Mouse (Mus musculus): ENCODE data around the gene Rpl28. TPM values are rescaled to one million over a fixed set of nuclear protein-coding genes. Genes with fewer than 3 reads are reported as not detected.

Rpl28 gene
- polyA plus RNA-seq (2016; fragmentation: Nextera tagmentation; extraction: Ambion mirVana): 290 and 306 TPM in 2 replicates

DNA sequence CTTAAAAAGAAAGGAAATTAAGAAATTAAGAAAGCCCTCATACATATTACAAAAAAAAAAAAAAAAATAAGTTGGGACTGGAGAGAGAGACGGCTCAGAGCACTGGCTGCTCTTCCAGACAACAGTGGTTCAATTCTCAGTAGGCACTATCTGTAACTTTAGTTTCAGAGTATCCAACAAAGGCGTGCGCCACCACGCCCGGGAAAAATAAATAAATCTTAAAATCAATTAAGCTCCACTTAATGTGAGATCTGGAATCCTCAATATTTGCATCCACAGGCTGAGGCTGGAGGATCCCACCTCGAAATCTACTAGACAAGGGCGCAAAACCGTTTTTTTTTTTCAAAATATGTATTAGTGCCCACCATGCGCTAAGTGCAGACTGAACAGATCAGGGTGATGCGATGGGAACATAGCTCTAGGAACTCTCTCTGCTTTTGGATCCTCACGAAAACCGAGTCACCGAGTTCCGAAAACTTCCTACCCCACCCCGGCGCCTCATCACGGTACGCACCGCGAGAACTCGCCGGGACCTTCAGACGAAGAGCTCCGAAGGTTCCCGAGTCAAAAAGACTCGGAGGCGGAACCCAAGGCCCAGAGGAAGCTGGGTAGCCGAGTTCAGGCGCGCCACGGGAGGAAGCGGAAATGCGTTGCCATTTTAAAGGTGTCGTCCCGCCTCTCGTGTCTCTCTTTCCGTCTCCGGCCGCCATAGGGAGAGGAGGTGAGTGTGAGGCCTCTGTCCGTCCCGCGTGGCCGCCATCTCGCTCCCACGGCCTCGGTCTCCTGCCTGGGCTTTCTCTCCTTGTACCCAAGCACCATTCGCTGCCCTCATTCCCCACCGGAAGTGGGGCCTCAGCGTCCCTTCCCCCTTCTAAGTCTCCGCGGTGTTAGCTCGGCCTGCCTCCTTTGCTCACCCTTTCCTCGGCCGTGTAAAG lies at the start of gene Rpl28:
TSS of gene Rpl28 (plus strand) at position 597 of the 935 bp plus-strand sequence.
- Histone ChIP-seq H3K9ac (peak within 1 kb of the TSS; percentile 96), H3K4me3 (peak within 1 kb of the TSS; percentile 84), H3K4me2 (replicated peaks) (peak within 1 kb of the TSS; percentile 88), H3K4me1 (peaks cover 19% of the 10 kb centered on the region), H3K27ac (peak within 1 kb of the TSS; percentile 89), H3K27me3 (peaks cover 14% of the 10 kb centered on the region), H3K36me3 (peaks cover 36% of the 10 kb centered on the region), H3K9me3 (replicated peaks) (no peaks in the 10 kb centered on the region)
- 1% methylated on average over 54 of the region's 54 CpGs for WGBS
- peak; percentile 89 for ATAC-seq (ENCODE audit: low FRiP score)

DNA sequence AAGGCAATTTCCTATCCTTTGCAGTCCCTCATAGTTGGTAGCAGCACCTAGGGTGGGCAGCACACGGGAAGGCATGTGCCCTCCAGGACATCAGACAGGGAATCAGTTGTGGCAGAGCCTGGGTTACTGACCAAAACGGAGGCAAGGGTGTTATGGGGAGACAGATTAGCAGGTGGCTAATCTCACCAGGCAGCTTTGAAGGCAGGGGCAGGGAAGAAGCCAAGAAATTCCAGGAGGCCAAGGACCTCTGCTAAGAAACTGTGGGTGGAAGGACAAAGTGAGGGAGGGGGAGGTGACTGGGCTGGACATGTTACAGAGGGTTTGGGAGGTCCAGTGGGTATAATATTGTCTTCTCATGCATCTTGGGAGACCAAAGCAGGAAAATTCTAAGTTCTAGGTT lies 49.3 kb upstream of the Rpl28 start:
- H3K36me3 ChIP-seq: peaks cover 39% of the 10 kb centered on the region
- peaks cover 40% of the 10 kb centered on the region for H3K4me1 ChIP-seq
- no peak overlapping the region for H3K4me3 ChIP-seq
- H3K27me3 ChIP-seq: no peaks in the 10 kb centered on the region
- H3K9me3 ChIP-seq (replicated peaks): no peaks in the 10 kb centered on the region
- H3K9ac ChIP-seq: peak overlapping the region; percentile 19; the same call in 1 of the 2 replicates
- H3K27ac ChIP-seq: no peak overlapping the region
- H3K4me2 ChIP-seq (replicated peaks): no peak overlapping the region
- no peak for ATAC-seq (ENCODE audit: low FRiP score)
- 76% methylated on average over 2 of the region's 2 CpGs for WGBS

DNA sequence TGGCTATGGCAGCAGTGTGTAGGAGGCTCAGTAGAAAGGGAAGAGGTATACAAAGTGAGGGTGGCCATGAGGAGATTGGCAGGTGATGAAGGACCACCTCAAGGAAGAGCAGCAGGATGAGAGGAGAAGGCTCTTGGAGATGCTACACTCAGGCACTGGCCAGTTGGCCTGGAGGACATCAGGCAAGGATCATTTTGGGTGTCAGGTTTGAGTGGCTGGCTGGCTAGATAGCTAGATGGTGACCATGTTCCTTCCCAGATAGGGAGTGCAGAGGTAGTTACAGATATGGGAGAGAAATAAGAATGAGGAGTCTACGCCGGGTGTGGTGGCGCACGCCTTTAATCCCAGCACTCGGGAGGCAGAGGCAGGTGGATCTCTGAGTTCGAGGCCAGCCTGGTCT lies 47.8 kb upstream of the Rpl28 start:
- Histone ChIP-seq H3K27ac (no peak overlapping the region), H3K27me3 (no peaks in the 10 kb centered on the region), H3K9ac (no peak overlapping the region), H3K4me1 (peaks cover 33% of the 10 kb centered on the region), H3K9me3 (replicated peaks) (no peaks in the 10 kb centered on the region), H3K36me3 (peaks cover 39% of the 10 kb centered on the region), H3K4me2 (replicated peaks) (no peak overlapping the region), H3K4me3 (no peak overlapping the region)
- 85% methylated on average over 6 of the region's 6 CpGs for WGBS
- no peak for ATAC-seq (ENCODE audit: low FRiP score)

DNA sequence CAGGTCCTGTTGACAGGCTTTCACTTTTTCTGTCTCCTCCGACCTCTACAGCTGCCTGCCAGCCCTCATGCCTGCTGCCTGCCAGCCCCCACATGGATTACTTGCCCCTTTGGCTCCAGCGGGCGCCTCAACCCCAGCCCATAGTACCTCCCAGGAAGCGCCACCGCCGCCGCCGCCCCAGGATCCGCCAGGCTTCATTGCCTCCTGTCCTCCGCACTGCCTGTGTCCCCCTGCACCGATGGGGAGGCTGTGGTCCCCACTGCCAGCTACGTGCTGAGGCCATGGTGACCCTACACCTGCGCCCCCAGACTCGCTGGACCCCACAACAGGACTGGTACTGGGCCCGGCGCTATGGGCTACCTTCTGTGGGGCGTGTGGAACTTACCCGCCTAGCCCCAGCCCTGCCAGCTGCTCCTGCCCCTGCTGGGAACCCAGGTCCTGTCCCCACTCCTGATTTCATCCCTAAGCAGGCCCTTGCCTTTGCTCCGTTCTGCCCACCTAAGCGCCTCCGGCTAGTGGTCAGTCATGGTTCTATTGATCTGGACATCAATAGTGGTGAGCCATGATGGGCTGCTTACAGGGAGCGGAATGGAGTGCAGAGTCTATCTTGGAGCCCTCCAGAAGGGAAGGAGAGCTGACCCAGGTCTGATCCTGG lies 46.2 kb upstream of the Rpl28 start:
- no peak for ATAC-seq (ENCODE audit: low FRiP score)
- Histone ChIP-seq H3K4me3 (no peak overlapping the region), H3K9me3 (replicated peaks) (no peaks in the 10 kb centered on the region), H3K4me1 (peaks cover 25% of the 10 kb centered on the region), H3K27me3 (no peaks in the 10 kb centered on the region), H3K4me2 (replicated peaks) (no peak overlapping the region), H3K27ac (no peak overlapping the region), H3K9ac (no peak overlapping the region), H3K36me3 (peaks cover 39% of the 10 kb centered on the region)
- WGBS: 87% methylated on average over 22 of the region's 22 CpGs

DNA sequence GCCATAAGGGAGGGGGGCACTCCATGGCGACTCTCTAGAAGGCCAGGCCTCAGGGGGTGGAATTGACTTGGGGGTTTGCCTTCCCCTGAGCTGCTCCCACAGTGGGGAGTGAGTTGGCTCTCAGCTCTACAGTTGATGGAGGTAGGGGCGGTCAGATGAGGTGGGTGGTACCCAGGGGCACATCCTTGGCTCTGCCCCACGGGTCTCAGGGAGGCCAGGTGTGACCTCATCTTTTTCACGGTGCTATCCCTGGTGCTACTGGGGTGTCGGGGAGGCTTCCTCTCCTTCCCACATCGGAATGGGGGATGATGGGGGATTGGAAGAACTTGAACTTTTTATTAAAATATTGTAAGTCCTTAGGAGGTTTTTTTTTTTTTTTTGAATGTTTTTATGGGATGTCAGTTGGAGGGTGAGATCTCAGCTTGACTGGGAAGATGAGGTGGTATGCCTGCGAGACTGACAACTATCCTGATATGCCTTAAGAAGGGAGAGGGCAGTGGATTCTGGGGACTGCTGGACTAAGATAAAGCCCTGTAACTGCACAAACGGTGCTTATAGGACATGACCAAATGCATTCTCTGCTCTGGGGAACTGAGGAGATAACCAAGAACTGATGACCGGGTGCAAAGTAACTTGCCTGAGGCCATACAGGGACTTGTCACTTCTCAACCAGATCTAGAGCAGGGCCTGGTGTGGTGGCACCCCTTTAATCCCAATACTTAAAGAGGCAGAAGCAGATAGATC lies 45.3 kb upstream of the Rpl28 start:
- no peak overlapping the region for H3K4me3 ChIP-seq
- peaks cover 25% of the 10 kb centered on the region for H3K4me1 ChIP-seq
- WGBS: 80% methylated on average over 9 of the region's 9 CpGs
- no peak overlapping the region for H3K27ac ChIP-seq
- peaks cover 35% of the 10 kb centered on the region for H3K36me3 ChIP-seq
- no peak overlapping the region for H3K4me2 ChIP-seq (replicated peaks)
- no peaks in the 10 kb centered on the region for H3K9me3 ChIP-seq (replicated peaks)
- ATAC-seq (ENCODE audit: low FRiP score): no peak
- no peak overlapping the region for H3K9ac ChIP-seq
- H3K27me3 ChIP-seq: 0 out of 2 replicates have a peak, but pooled peaks cover 6% of the 10 kb centered on the region

DNA sequence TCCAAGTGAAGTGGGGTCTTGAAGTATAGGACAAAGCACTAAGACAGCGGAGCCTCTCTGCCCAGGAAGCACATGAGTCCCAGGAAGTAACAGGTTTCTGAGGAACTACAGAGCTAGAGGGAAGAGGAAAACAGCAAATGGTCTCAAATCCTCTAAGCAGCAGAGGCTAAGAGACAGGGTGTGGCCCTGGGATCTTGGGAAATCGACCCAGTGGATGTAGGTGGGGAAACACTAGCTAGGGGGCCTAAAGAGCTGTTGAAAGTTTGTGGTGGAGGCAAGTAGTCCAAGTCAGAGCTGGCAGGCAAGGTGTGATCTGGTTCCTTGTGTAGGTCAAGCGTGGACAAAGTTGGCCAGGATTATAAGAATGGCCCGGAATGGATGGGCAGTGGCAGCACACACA lies 44.4 kb upstream of the Rpl28 start:
- no peak overlapping the region for H3K27ac ChIP-seq
- H3K4me3 ChIP-seq: no peak overlapping the region
- no peak for ATAC-seq (ENCODE audit: low FRiP score)
- H3K4me1 ChIP-seq: peaks cover 25% of the 10 kb centered on the region
- no peaks in the 10 kb centered on the region for H3K9me3 ChIP-seq (replicated peaks)
- no peak overlapping the region for H3K9ac ChIP-seq
- H3K27me3 ChIP-seq: 0 out of 2 replicates have a peak, but pooled peaks cover 6% of the 10 kb centered on the region
- peaks cover 26% of the 10 kb centered on the region for H3K36me3 ChIP-seq
- WGBS: 83% methylated on average over 4 of the region's 4 CpGs
- no peak overlapping the region for H3K4me2 ChIP-seq (replicated peaks)

DNA sequence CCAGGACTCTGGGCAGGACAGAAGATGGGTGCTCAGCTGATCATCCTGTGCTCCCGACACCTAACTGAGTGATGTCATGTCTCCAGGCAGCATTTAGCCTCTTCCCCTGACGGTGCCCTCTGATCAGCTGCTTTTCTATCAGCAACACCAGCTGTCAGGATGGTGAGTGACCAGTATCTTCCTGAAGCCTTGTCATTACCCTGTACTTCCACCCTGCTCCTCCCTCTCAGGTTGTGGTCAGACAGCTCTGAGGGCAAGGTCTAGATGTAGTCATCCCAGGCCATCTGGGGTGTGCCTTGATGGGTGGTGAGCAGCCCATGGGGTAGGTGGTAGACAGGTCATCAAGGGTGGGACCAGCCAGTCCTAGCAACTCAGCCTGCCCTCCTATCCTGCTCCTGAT lies 43.5 kb upstream of the Rpl28 start:
- Histone ChIP-seq H3K4me3 (no peak overlapping the region), H3K4me2 (replicated peaks) (no peak overlapping the region), H3K36me3 (peaks cover 26% of the 10 kb centered on the region), H3K27me3 (peaks cover 8% of the 10 kb centered on the region; the same call in 1 of the 2 replicates), H3K27ac (no peak overlapping the region), H3K9ac (no peak overlapping the region), H3K9me3 (replicated peaks) (no peaks in the 10 kb centered on the region), H3K4me1 (peaks cover 25% of the 10 kb centered on the region)
- 86% methylated on average over 2 of the region's 2 CpGs for WGBS
- no peak for ATAC-seq (ENCODE audit: low FRiP score)

DNA sequence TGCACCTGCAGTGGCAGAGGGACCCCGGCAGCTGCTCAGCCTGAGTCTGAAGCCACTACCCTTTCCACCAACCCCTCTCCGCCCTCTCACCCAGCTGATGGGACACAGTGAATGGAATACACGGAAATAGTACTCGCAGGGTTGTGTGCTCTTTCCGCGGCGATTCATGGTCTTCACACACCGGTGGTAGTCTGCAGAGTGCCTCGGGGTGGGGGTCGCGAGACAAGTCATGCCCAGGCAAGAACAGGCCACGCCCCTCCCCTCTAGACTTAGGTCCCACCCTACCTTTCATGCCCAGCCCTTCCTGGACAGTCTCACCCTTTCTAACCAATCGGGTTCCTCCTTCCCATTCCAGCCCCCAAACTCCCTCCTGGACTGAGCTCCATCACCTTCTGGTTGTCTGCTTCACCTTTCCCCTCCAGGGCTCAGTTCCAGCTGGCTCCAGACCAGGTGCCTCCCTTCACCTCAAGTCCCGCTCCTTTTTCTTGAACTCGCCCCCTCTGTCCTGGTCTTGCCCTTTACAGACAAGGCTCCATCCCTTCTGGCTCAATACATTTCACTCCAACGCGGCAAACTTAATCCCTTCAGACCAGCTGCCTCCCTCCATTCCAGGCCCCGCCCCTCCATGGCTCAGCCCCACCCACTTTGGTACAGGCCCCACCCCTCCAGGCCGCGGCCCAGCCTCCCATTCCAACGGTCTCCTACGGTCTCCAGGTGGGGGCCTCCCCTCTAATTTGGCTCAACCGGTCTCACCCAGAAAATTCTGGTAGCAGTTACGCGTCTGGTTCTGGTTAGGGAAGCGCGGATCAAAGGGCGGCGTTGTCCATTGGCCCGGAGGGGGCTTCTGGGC lies 40.5 kb upstream of the Rpl28 start:
- peaks cover 20% of the 10 kb centered on the region for H3K4me1 ChIP-seq
- H3K9ac ChIP-seq: peak overlapping the region; percentile 23; the same call in 1 of the 2 replicates
- H3K36me3 ChIP-seq: peaks cover under 1% of the 10 kb centered on the region; the same call in 1 of the 2 replicates
- H3K9me3 ChIP-seq (replicated peaks): no peaks in the 10 kb centered on the region
- no peak overlapping the region for H3K27ac ChIP-seq
- H3K4me3 ChIP-seq: peak overlapping the region; percentile 32
- 3% methylated on average over 30 of the region's 30 CpGs for WGBS
- ATAC-seq (ENCODE audit: low FRiP score): peak; percentile 65
- H3K4me2 ChIP-seq (replicated peaks): peak overlapping the region; percentile 50
- H3K27me3 ChIP-seq: peaks cover 8% of the 10 kb centered on the region; the same call in 1 of the 2 replicates

DNA sequence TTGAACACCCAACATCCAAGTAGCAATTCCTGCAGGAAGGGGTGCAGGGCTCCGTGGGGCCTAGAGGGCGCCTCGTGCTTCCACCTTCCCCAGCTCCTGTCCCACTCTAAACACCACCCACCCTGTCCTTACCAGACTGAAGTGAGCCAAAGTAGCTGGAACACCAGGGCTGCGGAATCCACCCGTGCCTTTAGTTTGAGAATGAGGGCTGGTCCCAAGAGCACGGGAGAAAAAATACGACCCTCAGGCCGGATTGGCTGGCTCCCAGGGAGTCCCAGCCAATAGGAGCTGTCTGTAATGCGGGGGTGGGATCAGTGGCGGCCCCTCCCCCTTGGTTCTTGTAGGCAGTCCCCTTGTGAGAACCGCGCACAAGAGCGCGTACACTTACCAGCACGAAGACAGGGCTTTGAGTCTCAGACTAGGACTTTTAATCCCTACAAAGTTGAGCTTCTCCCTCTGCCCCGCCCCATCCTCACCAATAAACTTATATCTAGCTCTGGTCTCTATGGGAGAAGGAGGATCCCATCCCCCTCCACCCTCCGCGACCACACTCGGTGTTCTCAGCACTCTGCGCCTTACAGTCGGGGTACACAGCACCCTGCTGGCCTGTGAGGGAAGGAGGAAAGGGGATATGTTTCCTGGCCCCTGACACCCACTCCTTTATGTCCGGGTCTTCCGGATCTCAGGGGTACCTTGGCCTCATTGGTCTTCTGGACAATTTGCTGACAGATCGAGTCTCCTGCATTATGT lies 39.7 kb upstream of the Rpl28 start, which contains the start of gene Cox6b2:
TSS of gene Cox6b2 (minus strand) at position 274 of the 750 bp plus-strand sequence.
- peak within 1 kb of the TSS; percentile 23; the same call in 1 of the 2 replicates for H3K9ac ChIP-seq
- H3K36me3 ChIP-seq: no peaks in the 10 kb centered on the region
- H3K9me3 ChIP-seq (replicated peaks): no peaks in the 10 kb centered on the region
- peaks cover 20% of the 10 kb centered on the region for H3K4me1 ChIP-seq
- no peak within 1 kb of the TSS for H3K27ac ChIP-seq
- H3K4me3 ChIP-seq: peak within 1 kb of the TSS; percentile 32
- 4% methylated on average over 24 of the region's 24 CpGs for WGBS
- ATAC-seq (ENCODE audit: low FRiP score): peak; percentile 90
- H3K27me3 ChIP-seq: peaks cover 8% of the 10 kb centered on the region; the same call in 1 of the 2 replicates
- H3K4me2 ChIP-seq (replicated peaks): peak within 1 kb of the TSS; percentile 50

DNA sequence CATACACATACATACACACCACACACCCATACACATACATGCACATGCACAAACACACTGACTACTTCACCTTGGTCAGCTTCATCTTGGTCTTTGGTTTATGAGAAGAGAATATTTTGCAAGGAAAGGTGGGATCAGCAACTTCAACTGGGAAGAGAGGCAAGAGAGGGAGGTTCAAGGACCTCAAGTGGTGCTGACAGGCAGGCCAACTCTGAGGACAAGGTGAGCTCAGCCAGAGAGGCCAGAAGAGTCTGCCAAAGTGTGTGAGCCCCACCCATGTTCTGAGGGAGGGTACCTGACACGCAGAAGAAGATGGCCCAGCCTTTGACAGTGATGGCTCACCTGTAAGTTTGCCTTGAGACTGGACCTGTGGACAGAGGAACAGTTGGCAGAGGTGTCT lies 33.0 kb upstream of the Rpl28 start:
- WGBS: 39% methylated on average over 1 of the region's 1 CpGs
- H3K27me3 ChIP-seq: no peaks in the 10 kb centered on the region
- H3K27ac ChIP-seq: no peak overlapping the region
- no peaks in the 10 kb centered on the region for H3K9me3 ChIP-seq (replicated peaks)
- H3K4me2 ChIP-seq (replicated peaks): no peak overlapping the region
- no peak overlapping the region for H3K4me3 ChIP-seq
- ATAC-seq (ENCODE audit: low FRiP score): no peak
- no peaks in the 10 kb centered on the region for H3K36me3 ChIP-seq
- no peaks in the 10 kb centered on the region for H3K4me1 ChIP-seq
- no peak overlapping the region for H3K9ac ChIP-seq
